Mouse (Mus musculus): Measurements from ENCODE around the gene Rae1.

The Rae1 gene

DNA sequence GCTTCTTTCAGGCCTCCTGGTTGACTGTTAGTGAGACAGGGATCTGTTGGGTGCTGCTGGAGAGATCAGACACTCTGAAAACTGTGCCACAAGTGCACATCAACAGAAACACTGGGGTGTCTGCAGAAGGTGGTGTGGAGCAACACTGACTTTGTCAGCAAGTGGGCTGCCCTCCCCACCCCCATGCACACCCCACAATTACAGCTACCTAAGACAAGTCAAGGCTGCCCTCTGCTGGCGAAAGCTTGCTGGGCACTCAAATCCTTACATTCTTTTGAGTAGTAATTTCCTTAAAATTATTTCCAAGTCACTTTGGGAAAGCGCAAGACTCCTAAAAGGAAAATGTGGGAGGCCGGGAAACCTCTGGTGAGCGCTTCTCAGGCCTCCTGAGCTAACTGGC, 3.7 kb upstream of the Rae1 start:
- no peak for DNase-seq (ENCODE audit: low read depth, low spot score)

DNA sequence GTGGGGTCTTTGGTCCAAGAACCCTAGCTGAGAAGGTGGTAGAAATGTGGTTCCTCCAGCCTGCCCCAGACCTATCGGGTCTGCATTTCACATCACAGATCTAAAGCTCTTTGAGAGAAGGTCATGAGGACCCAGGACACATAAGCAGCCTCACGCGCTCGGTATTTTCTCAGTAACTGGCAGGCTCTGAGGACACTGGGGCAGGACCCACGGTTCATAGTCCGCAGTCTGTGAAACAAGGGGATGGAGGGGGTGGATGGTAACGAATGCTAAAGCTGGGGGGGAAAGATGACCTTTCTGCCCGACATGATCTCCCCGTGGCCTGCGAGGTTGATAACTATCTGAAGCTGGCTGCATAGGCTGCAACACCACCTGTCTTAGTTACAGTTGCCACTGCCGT, 2.2 kb upstream of the Rae1 start:
- no peak for DNase-seq (ENCODE audit: low read depth, low spot score)

DNA sequence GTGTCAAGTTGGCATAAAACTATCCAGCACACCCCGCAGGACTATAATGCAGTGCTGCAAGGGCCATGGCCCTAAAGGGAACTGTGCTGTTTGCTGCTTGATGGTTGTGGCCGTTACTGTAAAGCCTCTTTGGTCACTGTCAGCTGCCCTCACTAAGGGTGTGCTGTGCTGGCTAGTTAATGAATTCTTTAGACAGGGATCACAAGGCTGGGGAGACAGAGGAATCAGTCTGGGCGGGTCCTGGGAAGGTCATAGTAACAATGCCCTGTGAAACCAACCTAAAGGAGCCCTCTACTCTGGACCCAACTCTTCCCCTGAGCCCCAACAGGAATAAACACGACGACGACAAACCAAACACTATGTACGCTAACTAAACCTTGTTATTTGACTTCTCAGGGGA, 1.4 kb upstream of the Rae1 start:
- DNase-seq (ENCODE audit: low read depth, low spot score), result no peak

DNA sequence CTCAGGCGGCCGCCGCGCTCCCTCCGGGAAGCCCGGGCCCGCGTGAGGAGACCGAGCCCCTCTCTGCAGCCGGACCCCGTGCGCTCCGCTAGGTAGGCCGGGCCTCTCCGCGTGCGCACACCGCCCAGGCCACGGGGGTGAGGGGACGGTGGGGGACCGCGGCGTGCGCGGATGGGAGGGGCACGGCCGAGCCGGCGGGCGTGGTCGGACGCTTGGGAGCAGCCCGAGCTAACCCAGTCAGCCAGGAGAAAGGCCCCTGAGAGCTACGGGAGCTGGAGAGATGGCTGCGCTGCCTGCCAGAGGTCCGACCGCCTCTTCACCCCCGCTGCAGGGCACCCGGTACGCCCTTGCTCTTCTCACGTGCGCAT, 352 bp downstream of the Rae1 start:
- DNase-seq (ENCODE audit: low read depth, low spot score), result peak; percentile 33

DNA sequence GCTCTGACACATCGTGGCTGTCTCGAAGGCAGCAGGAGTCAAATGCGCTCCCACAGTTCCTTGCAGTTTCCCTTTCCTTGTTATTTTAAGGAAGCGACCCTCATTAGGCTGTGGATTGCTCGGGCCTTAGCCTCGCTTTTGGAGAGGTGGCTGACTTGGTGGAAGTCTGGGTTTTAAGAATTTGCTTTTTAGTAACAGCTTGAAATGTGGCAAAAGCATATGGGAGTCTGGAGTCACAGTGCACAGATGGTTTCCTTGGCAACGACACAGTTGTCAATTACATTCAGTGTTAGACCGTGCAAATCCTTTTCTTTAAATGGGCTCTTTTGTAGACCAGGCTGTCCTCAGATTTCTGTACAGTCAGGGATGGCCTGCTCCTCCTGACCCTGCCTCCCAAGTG, 1.0 kb downstream of the Rae1 start:
- DNase-seq (ENCODE audit: low read depth, low spot score), result no peak

DNA sequence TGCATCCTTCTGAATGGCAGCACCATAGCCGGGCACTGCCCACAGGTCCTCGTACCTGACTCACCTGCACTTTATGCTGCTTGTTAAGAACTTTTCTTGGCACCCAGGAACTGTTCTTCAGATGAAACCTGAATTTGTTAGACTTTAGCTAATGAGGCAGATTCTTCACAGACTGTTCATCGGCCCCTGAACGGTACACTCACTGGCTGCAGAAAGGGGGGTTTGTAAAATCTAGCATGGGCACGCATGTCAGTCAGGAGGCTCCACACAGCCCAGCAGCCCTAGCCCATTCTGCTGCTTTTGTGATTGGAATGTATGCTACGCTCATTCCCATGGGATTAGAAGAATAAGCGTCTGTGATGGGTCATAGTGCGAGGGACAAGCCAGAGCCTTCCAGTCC, 3.8 kb downstream of the Rae1 start:
- no peak for DNase-seq (ENCODE audit: low read depth, low spot score)

DNA sequence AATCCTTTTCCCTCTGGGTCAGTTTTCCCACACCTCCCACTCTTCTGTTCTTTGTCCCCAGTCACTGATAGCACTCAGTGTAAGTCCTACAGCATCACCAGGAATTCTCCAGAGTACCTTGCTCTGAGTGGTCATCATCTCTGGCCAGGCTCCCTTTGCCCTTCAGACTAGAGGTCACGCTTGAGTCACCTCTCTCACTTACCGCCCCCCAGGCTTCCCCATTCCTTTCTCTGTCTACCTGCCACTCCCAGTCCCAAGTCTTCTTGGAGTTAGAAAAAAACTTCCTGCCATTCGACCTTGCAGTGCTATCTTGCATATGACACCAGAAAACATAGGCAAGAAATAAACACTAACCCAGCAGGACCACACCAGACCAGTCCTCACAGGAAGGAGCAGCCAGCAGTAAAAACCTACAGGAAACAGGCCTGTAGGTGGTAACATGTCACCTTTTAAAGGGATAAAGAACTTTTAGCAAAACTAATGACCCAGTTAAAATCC, 10.4 kb downstream of the Rae1 start:
- DNase-seq (ENCODE audit: low read depth, low spot score), result no peak

DNA sequence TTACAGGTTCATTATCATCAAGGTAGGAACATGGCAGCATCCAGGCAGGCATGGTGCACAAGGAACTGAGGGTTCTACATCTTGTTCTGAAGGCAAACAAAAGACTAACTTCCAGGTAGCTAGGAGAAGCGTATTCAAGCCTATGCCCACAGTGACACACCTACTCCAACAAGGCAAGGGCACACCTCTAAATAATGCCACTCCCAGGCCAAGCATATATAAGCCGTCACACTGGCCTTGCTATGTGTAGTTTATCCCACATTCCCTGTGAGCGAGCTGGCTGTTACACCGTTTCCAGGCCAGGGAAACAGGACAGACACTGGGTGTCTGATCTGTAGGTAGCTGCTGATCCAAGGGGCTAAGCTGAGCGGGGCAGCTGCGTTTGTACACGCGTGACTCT, 11.5 kb downstream of the Rae1 start:
- no peak for DNase-seq (ENCODE audit: low read depth, low spot score)

DNA sequence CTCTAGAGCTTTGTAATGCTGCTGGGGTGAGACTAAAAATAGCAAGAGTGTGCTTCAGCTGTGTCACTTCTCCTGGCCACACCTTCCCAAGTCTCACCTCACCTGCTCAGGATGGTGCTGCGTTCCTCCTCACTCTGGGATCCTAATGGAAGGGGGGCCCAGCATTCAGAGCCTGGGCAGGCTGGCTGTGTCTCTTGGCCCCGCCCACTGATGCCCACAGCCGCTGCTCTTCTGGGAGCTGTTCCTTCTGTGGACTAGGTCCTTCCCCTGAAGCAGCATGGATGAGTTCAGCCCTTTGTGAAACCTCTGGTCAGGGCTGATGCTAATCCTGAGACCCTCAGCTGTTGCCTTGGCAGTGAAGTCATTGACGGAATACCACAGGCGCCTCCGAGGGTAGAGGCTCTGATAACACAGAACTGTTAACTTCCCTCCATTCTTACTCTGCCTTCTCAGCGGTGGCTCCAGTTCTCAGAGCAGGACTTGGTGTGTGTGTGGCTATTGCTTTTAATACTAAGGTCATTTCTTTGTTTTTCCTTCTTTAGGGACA, 14.9 kb downstream of the Rae1 start:
- DNase-seq (ENCODE audit: low read depth, low spot score), result no peak

DNA sequence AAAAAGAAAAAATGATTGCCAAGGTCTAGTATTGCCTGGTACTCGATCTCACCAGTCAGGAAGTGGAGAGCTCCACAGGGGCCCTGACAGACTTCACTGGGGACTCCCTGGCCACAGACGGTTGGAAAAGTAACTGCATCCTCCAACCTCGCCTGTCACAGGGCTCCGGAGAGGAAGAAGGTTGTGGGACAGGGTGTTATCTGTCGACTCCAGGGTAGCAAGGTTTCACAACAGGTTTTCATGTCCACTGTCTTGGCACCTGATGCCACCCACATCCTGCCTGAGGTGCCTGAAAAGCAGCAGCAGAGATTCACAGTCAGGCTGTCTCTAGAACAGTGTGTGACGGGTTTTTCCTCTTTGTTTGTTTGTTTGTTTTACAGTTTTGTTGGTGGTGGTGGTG, 18.0 kb downstream of the Rae1 start:
- no peak for DNase-seq (ENCODE audit: low read depth, low spot score)

DNA sequence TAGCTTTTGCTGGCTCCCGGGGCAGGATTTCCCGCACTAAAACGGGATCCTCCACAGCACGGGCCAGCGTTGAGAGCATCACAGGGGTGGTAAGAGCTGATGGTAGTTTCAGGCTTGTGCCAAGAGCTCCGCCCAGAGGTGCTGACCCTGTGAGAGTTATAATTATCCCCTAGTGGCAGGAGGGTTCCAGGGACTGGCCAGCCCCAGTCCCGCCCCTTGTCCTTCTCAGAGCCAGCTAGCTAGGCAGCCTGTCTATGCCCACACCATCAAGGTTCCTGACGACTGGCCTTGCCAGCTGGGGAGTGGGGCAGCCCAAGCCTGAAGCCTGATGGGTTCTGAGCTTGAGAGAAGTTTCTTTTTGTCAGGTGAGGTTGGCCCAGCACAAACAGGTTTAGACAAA, 18.7 kb downstream of the Rae1 start:
- DNase-seq (ENCODE audit: low read depth, low spot score), result no peak

DNA sequence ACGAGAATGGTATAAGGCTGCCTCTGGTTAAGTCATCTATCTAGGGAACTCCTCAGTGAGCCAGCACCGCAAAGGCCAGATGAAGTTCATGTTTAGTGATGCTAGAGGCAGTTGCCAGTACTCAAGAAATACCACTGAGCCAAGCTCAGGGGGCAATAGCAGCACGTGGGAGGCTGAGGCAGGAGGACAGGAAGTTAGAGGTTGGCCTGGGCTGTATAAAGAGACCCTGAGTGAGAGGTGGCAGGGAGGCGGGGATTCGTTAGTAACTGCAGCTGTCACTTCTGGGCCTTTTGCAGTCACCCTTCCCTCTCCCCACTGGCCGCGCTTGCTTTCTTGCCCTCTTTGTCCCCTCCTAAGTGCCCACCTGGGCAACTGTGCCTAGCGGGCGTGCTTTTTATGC, 19.4 kb downstream of the Rae1 start:
- DNase-seq (ENCODE audit: low read depth, low spot score), result no peak

DNA sequence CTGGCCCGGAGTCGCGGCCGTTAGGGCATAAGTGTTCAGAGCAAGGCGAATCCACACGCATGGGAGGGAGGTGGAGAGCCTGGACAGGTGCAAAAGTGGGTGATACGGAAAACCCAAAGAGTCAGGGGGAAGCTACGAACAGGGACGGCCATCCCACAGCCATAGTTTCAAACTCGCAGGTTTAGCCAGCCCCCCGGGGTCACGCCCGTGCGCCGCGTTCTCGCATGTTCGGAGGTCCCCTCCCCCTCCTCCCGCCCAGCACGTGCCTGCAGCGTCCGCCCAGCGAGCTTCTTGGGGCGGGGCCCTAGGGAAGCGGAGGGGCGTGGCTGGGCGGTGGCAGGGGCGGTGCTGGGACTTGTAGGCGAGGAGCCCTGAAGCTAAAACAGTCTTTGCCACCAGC, 19.9 kb downstream of the Rae1 start:
- peak; percentile 59 for DNase-seq (ENCODE audit: low read depth, low spot score)

DNA sequence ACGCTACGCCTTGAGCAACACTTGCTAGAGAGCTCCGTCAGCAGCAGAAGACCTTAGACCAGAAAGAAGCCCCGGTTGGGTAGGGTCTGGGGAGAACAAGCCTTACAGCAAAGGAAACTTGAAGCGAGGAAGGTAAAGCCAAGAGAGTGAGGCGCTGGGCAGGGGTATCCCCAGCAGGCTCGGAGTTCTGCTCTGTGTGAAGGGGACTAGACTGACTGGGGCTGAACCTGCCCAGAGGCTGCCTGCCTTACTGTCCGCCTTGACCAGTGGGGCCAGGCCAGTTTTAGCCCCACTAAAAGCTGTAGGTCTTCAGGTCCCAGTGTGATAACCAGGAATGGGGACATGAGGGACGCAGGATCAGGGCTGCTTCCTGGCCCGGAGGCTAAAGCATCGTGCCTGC, 20.5 kb downstream of the Rae1 start, which contains the start of gene Rbm38:
Gene Rbm38 (plus strand): TSS at position 69 of the 400 bp plus-strand sequence.
- no peak for DNase-seq (ENCODE audit: low read depth, low spot score)

DNA sequence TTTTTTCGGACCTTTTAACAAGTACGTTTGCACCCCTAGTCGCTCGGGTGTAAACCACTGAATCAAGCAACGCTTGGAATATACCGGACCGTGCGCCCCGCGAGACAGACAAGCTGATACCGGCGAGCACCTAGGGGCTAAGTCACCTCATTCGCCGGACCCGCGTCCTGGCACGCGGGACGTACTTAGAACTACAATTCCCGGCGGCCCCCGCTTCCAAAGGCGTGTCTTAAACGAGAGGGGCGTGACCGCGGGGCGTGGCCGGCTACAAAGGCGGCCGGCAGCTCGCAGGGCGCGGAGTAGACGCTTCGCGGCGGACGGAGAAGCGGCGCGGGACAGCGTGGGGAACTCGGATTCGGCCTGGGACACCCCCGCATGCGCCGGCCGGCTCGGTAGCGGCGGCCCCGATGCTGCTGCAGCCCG, 21.7 kb downstream of the Rae1 start:
- peak; percentile 81 for DNase-seq (ENCODE audit: low read depth, low spot score)

DNA sequence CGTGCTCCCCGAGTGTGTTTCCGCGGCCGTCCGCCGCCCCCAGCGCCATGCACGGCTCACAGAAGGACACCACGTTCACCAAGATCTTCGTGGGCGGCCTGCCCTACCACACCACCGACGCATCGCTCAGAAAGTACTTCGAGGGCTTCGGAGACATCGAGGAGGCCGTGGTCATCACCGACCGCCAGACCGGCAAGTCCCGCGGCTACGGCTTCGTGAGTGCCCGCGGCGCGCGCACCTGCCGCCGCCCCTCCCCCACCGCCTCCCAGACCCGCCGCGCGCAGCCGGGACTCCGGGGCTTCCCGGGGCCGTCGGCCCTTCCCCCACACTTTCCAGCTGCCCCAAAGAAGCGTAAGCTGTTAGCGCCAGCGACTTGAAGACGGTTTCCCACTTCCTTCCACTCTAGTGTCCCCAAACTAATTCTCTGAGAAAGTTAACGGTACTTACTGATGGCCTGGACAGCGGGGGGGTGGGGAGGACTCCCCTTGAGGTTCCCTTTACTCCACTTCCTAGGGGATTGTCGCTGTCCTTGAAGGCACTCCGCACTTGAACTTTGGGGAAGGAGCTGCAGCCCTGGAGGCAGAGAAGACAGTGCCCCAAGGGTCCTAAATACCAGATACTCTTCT, 22.3 kb downstream of the Rae1 start:
- DNase-seq (ENCODE audit: low read depth, low spot score), result no peak

DNA sequence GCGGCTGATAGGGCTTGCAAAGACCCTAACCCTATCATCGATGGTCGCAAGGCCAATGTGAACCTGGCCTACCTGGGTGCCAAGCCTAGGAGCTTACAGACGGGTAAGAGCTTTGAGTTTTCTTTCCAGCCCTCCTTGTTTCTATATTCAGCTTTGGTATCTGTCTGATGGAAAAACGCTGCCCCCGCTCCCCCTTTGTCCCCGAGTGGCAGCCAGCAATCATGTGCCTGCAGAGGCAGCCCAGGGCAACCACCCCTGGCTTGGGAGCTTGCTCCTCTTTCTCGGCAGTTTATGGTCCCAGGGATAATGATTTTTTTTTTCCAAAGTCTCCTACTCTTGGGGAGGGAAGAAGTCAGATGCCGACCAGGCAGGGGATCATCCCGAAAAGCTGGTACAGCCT, 22.9 kb downstream of the Rae1 start:
- DNase-seq (ENCODE audit: low read depth, low spot score), result no peak

DNA sequence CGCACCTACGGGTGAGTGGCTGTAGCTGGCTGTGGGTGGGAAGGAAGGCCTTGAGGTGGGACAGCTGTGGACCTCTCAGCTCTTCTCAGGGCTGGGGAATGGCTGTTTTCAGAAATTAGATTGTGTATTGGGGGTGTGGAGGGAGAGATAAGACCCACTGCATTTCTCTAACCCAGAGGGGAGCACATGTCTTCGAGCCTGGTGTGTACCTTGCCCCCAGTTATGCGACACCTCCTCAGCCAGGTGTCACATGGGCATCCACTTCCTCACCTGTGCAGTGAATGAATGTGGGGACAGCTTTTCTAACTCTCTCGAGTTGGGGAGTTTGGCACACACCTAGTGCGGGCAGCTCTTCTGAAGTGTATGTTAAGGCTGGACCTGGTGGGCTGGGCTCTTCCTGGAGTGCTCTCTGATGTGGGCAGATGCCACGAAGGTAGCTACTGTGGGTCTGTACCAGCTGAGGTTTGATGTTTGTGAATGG, 23.5 kb downstream of the Rae1 start:
- no peak for DNase-seq (ENCODE audit: low read depth, low spot score)

DNA sequence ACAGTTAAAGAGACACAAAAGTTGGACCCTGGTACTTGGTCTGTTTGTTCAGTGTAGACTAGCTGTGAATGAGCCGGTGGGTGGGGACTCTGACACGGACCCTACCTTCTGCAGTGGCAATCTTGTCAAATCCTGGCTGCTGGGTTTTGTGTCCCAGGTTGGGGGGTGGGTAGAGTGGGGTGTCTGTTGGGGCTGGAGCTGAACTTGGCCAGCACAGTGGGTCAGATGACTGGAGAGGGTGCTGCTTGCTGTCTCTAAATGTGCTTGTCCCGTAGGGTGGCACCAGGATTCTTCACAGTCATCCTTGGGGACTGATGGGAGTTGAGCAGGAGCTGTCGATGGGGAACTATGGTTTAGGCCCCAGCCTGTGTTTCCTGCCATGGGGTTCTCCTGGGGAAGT, 24.0 kb downstream of the Rae1 start:
- DNase-seq (ENCODE audit: low read depth, low spot score), result no peak

DNA sequence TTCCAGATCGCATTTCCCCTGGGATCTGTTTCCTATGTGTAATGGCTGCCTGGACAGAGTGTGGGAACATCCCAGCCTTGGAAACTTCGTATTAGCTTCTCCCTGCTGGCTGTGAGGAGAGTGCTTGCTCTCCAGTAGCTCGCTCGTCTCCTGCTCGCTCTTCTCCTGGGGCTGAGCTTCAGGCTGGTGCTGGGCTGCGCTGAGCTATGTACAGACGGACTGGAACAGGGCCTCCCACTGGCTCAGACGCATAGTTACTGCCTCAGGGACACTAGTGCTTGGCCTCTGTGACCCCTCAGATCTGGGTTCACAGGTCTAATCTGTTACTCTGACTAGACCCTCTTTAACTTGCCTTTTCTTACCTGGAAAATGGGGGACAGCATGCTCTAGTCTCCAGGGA, 24.5 kb downstream of the Rae1 start:
- DNase-seq (ENCODE audit: low read depth, low spot score), result no peak

DNA sequence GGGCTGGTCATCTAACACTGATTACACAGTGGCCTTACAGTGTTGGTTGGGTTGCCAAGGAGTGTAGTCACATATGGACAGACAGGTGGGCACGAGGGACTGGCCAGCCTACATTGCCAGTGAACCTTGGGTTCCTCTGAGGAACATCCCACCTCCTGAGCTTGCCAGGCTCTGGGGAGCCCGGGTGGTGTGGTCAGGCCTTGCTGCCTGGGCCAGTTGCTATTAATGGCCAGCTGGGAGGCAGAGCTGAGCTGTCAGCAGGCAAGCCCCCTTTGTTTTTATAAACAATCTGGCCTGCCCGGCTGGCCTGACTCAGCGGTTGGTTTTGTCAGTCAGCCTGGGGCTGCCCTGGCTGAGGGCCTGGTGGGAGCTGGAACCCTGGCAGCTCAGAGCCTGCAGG, 25.0 kb downstream of the Rae1 start:
- DNase-seq (ENCODE audit: low read depth, low spot score), result no peak

DNA sequence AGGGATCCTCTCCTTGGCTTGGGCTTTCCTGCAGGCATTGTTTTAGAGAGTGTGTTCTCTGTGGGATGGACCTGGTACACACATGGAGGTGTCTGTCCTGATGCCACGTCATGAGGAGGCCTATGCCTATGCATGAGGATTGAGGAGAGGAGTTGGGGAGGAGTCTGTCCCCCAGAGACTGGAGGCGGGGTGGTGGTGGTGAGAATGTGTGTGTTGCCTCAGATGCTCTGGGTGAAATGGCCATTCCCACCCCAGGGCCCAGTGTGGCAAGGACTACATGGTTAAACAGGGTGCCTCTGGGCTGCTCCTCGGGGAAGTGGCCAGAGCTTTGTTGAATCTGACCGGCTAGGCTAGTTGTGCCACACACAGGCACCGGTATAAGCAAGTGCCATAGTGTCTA, 26.4 kb downstream of the Rae1 start:
- DNase-seq (ENCODE audit: low read depth, low spot score), result no peak

DNA sequence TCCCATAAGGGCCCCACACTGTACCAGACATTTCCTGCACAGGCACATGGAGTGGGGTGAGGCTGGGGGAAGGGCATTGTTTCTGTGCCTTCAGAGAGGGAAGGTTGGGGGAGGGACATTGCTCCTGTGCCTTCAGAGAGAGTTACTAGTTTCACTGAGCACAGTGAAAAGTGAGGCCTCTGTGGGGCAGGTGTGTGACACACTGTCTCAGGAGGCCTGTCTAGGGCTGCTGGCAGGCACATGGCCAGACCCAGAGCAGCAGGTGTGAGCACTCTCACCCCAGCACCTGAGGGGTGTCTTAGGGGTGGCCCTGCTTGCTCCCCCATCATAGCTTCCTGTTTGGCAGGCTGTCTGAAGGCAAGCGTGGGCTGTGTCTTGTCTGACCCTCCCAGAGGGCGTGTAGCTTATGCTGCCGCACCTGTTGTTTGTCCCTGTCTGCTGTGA, 26.8 kb downstream of the Rae1 start:
- no peak for DNase-seq (ENCODE audit: low read depth, low spot score)
